Mouse (Mus musculus) kidney, postnatal 25 days (tissue): ENCODE results near the gene Rhbdl1.
"Not testable (repeated sequence)": the region's sequence is repeated elsewhere in the genome, so short reads cannot be mapped to it uniquely, and the experiment has no call there.

ENCODE experiments used
- DNase-seq, 2 experiments: peaks; one replicate each; pipeline ENCODE4 v3.0.0; 2021; ENCODE audit warnings: mixed read lengths in 2 of 2

The Rhbdl1 gene

GRCm38 (mm10) chr17:25871566-25871965, 34.5 kb upstream of the Rhbdl1 start:
- not testable (repeated sequence) for DNase-seq

GRCm38 (mm10) chr17:25869954-25870353, 32.9 kb upstream of the Rhbdl1 start:
- no peak for DNase-seq

GRCm38 (mm10) chr17:25869498-25869897, 32.4 kb upstream of the Rhbdl1 start:
- no peak for DNase-seq

- DNase-seq = peak; percentile 87 to 94
Measured at GRCm38 (mm10) chr17:25868601-25869191, 31.6 kb upstream of the Rhbdl1 start, which contains the start of gene Mcrip2. Mcrip2 (minus strand) TSS chr17:25868764.

GRCm38 (mm10) chr17:25867836-25868600, 30.9 kb upstream of the Rhbdl1 start:
- DNase-seq = peak; percentile 83 to 91

GRCm38 (mm10) chr17:25867509-25867835, 30.4 kb upstream of the Rhbdl1 start:
- no peak for DNase-seq

- DNase-seq = peak; percentile 47 to 86
Measured at GRCm38 (mm10) chr17:25866172-25866571, 29.1 kb upstream of the Rhbdl1 start.

- DNase-seq = peak in 1 of 2 experiments; percentile 67
Measured at GRCm38 (mm10) chr17:25865288-25865687, 28.2 kb upstream of the Rhbdl1 start.

GRCm38 (mm10) chr17:25864311-25864710, 27.2 kb upstream of the Rhbdl1 start:
- peak; percentile 50 to 77 for DNase-seq

GRCm38 (mm10) chr17:25863681-25864080, 26.6 kb upstream of the Rhbdl1 start:
- peak; percentile 56 to 80 for DNase-seq

- no peak for DNase-seq
Measured at GRCm38 (mm10) chr17:25861704-25862612, 24.9 kb upstream of the Rhbdl1 start.

- DNase-seq = peak; percentile 92 to 96
Measured at GRCm38 (mm10) chr17:25860832-25861703, 24.0 kb upstream of the Rhbdl1 start, which contains the start of gene Wdr90. Wdr90 (minus strand) TSS chr17:25861501.

- no peak for DNase-seq
Measured at GRCm38 (mm10) chr17:25860229-25860628, 23.1 kb upstream of the Rhbdl1 start.

GRCm38 (mm10) chr17:25844396-25844901, 7.4 kb upstream of the Rhbdl1 start, which contains the start of gene Rhot2:
Rhot2 (minus strand) TSS chr17:25844851.
- peak; percentile 97 to 98 for DNase-seq

GRCm38 (mm10) chr17:25843636-25844395, 6.7 kb upstream of the Rhbdl1 start:
- DNase-seq = no peak

GRCm38 (mm10) chr17:25843122-25843521, 6.0 kb upstream of the Rhbdl1 start:
- DNase-seq = no peak

- no peak for DNase-seq
Measured at GRCm38 (mm10) chr17:25842509-25842908, 5.4 kb upstream of the Rhbdl1 start.

- no peak for DNase-seq
Measured at GRCm38 (mm10) chr17:25841117-25841880, 4.2 kb upstream of the Rhbdl1 start, which contains the start of gene Gm20683. Gm20683 (minus strand) TSS chr17:25841763.

GRCm38 (mm10) chr17:25840519-25840918, 3.4 kb upstream of the Rhbdl1 start:
- no peak for DNase-seq
